Mouse (Mus musculus): ENCODE results near the gene Sh3rf3.

Sh3rf3 gene

DNA sequence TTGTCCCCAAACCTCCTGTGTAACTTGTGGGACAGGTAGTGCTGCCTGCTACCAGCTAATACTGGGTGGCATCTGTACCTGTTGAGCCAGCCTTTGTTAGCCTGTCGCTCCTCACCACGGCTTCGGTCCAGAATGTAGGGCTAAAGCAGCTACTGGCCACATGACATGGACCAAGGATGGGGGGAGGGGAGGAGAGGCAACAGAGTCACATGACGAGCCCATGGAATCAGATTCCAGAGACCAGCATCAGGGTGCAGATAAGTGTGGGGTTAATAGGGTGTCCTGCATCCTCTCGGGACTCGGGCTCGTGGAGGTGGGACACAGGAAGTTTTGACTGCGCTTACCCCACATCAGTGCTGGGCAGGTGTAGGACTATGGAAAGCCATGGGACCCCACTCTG, 292.7 kb downstream of the Sh3rf3 start:
- no peak for DNase-seq (ENCODE audit: low read depth, low spot score)

DNA sequence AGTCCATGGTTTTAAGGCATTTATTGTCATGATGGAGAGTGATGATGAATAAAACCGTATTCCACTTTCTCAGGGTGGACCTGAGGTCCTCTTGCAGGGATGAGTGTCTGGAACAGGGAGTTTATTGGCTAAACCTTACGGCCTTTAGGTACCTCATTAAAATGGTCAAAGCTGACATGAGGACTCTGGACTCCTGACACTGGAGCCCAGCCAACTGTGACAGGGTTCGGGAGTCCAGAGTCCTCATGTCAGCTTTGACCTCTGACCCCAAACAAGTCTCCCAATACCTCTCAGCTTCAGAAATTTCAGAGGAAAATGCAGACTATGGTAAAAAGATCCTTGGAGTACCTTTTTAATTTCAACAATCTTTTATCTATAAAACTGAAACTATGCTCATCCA, 293.5 kb downstream of the Sh3rf3 start:
- no peak for DNase-seq (ENCODE audit: low read depth, low spot score)

GRCm38 (mm10) chr10:59109015-59109414, 295.9 kb downstream of the Sh3rf3 start:
- peak; percentile 51 for DNase-seq (ENCODE audit: low read depth, low spot score)

DNA sequence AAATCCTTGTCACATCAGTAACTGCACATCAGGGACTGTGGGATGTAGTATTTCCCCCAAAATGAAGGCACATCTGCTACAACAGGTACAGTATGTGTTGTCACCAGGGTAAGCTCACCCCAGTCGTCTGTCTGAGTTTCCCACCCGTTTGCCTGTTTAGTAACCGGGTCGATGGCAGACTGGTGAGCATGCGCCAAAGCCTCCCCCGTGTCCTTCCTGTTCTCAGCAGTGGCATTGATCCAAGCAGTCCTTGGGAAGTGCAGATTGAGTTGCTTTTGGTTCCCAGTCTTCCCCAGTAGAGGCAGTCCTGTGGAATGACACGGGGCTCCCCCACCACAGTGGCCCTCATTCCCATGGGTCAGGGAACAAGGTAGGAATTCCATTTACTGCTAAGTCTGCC, 297.2 kb downstream of the Sh3rf3 start:
- DNase-seq (ENCODE audit: low read depth, low spot score), result no peak

GRCm38 (mm10) chr10:59112755-59113154, 299.6 kb downstream of the Sh3rf3 start:
- no peak for DNase-seq (ENCODE audit: low read depth, low spot score)

GRCm38 (mm10) chr10:59113386-59113785, 300.2 kb downstream of the Sh3rf3 start:
- DNase-seq (ENCODE audit: low read depth, low spot score), result no peak

DNA sequence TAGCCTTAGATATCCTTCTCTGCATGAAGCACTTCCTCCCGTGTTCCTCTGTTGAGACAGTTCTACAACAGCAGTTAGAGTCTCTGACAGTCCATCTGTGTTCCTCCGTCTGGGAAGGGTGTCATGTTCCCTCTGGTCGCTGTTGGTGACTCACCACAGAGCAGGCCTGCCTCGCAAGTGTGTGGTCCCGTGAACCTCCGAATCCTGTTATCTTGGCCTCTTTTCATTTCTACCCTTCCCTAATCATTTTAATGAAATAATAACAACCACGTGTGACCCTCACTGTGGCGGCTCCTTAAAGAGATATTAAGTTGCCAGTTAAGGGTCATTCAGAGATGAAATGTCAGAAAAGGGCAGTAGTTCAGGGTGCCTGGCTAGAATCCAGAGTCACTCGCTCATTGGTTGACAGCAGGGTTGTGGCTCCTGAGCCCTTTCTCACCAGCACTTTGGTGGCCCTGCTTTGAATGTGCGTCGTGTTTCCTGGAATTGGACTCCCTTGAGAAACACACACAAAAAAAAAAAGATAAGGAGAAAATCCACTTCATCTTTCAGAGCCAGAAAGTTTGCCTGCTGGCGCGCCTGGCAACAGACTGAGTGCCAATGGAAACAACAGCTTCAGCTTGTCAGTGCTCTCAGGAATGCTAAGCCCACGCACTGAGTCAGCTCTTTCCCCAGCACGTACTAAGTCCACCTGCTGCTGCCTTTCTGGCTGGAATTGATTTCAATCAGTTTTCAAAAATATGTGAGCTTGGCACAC, 301.6 kb downstream of the Sh3rf3 start:
- DNase-seq (ENCODE audit: low read depth, low spot score), result no peak

GRCm38 (mm10) chr10:59115691-59116090, 302.5 kb downstream of the Sh3rf3 start:
- no peak for DNase-seq (ENCODE audit: low read depth, low spot score)

DNA sequence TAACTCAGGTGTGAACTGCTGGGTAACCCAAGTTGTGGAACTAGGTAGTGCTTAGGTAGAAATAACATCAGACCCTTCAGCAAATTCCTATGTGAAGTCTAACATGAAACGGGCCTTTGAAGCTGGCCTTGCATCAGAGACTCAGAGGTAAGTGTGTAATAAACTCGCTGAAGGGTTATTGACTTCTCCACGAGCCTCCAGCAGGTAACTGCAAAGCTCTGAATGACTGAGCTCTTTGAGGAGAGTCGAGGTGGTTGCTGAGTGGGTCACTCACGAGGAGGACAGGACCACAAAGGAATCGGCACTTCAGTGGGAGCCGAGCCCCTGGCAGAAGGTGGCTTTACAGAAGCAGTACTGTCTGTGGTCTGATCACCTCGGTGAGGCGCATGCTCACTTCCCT, 303.2 kb downstream of the Sh3rf3 start:
- DNase-seq (ENCODE audit: low read depth, low spot score), result no peak

- DNase-seq (ENCODE audit: low read depth, low spot score), result no peak
Observed at GRCm38 (mm10) chr10:59117555-59117954, 304.4 kb downstream of the Sh3rf3 start.

DNA sequence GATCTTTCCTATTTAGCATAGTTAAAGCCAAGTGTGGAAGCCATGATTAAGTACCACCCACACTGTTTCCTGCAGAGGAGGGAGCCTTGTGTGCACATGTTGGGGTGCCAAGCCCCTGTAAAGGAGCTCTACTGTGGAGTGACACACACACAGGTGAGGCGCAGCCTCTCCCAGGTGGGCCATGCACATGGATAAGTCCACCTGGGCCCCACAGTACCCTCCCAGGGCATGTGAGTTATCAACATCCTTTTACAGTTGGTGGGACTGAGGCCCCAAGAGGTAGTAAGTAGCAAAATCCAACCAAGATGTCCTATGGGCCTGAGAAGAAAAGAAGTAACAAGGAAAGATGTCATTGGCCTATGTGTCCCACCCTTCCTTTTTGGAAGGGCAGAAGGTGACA, 305.8 kb downstream of the Sh3rf3 start:
- DNase-seq (ENCODE audit: low read depth, low spot score), result no peak

DNA sequence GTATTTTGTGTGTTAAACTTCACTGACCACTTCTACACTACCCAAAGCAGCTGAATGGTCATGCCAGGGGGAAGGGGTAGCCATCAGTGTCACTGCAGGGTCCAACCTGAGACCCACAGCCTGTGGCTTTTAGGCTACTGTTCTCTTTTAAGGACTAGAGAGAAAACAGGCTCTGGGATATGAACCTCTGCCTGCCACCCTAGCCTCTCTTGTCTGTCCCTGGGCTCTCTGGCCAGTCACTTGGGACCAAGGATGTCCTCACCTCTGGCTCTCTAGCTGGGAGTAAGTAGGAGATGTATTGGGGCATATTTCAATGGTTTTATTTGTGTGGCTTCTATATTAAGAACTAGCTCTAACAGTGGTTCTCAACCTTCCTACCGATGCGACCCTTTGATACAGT, 306.7 kb downstream of the Sh3rf3 start:
- DNase-seq (ENCODE audit: low read depth, low spot score), result no peak

DNA sequence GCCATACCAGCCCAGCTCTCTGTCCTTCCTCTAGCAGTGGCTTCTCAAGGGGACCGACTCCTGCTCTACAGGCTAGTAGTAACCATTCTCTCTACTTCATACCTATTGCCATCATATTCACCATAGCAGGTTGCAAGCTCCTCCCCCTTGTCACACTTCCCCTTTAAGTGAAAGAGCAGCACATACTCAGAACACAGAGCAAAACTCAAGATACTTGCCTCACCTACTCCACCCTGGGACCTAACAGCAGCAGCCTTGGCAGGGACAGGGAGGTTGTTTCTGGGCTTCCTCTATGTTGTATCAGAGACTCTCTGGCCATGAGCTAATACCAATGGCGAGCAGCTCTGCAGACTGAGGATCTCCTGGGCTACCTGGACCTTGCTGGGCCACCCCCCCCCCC, 312.3 kb downstream of the Sh3rf3 start:
- no peak for DNase-seq (ENCODE audit: low read depth, low spot score)

DNA sequence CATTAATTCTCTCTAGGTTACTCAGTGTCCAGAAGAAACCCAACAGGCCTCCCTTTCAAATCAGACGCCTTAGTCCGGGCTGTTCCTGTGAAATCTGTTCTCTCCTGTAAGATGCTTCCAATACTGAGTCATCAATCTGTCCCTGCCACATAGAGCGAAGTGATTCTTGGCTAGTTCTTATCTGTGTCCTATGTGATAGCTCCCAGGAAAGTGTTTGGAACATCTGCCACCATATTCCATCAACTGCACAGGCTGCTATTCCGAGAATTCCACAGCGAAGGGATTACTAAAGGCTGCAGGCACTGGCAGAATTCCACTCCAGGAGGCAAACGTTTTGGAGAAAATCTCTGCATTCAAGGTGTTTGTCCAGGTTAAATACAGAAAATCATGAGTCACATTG, 314.5 kb downstream of the Sh3rf3 start:
- no peak for DNase-seq (ENCODE audit: low read depth, low spot score)

- no peak for DNase-seq (ENCODE audit: low read depth, low spot score)
Observed at GRCm38 (mm10) chr10:59131926-59132628, 318.9 kb downstream of the Sh3rf3 start.

GRCm38 (mm10) chr10:59133478-59134009, 320.4 kb downstream of the Sh3rf3 start:
- DNase-seq (ENCODE audit: low read depth, low spot score), result no peak

GRCm38 (mm10) chr10:59149956-59150383, 336.8 kb downstream of the Sh3rf3 start:
- DNase-seq (ENCODE audit: low read depth, low spot score), result peak; percentile 34

DNA sequence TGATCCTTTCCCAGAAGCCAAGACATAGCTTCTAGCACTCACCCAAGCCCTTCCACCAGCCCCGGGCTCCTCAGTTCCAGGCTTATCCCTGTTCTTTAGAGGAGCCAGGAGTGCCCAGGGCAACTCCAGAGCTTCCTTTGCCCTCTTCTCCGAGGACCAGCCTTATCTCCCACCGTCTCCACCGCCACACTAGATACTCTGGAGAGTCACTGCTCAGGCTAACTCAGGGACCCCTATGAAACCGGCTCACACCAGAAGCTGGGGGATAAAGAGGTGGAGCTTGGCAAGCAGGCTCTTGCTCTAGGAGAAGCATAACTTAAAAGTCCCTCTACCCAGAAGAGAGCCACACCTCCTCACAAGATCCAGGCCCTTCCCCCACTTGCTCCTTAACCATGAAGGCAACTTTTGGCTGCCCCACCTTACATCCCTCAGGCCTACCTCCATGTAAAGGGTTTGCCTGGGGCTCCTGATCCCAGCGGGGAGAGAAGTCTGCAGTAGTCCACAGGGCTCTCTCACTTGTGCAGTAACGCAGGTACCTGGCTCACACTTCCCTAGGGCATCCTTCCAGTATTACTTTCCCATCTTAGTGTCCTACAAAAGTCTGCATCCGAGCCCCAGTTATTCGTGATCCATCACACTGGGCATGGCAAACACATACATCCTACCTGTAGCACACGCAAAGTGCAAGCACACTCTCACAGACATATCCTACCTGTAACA, 337.9 kb downstream of the Sh3rf3 start:
- no peak for DNase-seq (ENCODE audit: low read depth, low spot score)

DNA sequence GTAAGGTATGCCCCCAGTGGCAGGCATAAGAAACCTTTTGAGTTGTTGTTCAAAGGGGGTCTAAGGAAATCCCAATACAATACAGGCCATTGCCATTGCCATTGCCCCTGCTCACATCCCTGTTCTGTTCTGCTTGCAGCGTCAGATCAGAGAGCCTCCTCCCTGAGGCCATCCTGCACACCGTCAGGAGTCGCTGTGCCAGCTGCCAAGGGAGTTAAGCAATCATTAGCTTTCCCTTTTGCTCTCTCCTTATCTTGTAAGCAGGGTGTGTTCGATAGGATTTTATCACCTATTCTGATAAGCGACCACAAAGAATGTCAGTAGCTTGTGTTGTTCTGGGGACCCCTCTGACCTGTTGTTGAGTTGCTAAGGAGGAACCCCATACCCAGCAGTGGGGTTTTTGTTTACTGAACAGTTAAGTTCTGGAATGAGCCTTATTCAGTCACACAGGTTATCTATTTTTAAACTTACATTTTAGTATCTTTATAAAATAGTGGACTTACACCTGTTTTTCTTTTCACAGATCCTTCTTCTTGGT, 339.5 kb downstream of the Sh3rf3 start:
- DNase-seq (ENCODE audit: low read depth, low spot score), result no peak

GRCm38 (mm10) chr10:59158627-59159026, 345.5 kb downstream of the Sh3rf3 start:
- DNase-seq (ENCODE audit: low read depth, low spot score), result no peak

DNA sequence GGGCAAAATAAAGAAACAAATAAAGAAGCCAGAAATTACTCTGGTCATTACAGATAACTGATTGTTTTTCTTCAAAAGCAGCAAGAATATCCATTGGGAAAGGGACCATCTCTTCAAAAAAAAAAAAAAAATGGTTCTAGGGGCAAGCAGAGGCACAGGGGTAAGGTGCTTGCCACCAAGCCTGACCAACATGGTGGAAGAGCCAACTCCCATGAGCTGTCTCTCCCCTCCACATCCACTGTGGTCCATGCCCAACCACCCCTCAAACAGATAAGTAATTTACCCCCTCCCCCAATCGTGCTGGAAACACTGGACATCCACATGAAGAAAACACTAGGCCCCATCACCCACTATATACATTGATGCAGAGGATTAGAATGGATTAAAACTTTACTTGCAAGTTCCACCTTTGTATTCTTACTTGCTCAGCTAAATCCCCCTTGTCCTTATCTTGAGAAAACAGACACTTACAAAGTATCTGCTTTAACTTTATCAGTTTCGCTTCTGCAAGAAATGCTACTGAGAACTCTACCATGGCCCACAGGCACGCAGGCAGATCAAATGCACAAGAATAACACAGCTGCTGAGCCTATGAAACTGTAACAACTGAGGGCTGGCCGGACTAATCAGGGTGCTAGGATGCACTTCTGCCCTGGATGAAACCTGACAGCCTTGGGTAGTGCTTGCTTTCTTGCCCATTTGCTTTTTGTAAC, 349.2 kb downstream of the Sh3rf3 start:
- no peak for DNase-seq (ENCODE audit: low read depth, low spot score)
